Comparison of ENCODE assay signal across 19 mouse cellular contexts in genomic region chr5:112199656-112200055, GRCm38 (mm10). TPM values are rescaled to one million over a fixed set of nuclear protein-coding genes. Genes with fewer than 3 reads are reported as not detected.
"Had no signal": no experiment of that assay in that cellular context is flagged by ENCODE, and none has a peak within 500 bp of the region (broad histone marks: within the 10 kb centered on the region; RNA-seq: fewer than 3 reads in every experiment).

No protein-coding gene starts in this region.

- H3K9me3 ChIP-seq: midbrain, embryonic 13.5 days; midbrain, embryonic 15.5 days; neural tube, embryonic 12.5 days had no signal

- H3K4me2 ChIP-seq: lung, embryonic 14.5 days; midbrain, embryonic 11.5 days; midbrain, embryonic 13.5 days; midbrain, embryonic 15.5 days; neural tube, embryonic 12.5 days had no signal

- H3K4me1 ChIP-seq: midbrain, embryonic 13.5 days; midbrain, embryonic 15.5 days; neural tube, embryonic 12.5 days had no signal

- H3K9ac ChIP-seq: lung, embryonic 14.5 days; midbrain, embryonic 13.5 days; midbrain, embryonic 15.5 days; neural tube, embryonic 12.5 days had no signal

- H3K27ac ChIP-seq: macrophage; midbrain, embryonic 13.5 days; midbrain, embryonic 15.5 days; neural tube, embryonic 12.5 days had no signal

- H3K27me3 ChIP-seq: midbrain, embryonic 15.5 days; neural tube, embryonic 12.5 days had no signal

- DNase-seq: lung, adult 18-20 months; lung, embryonic 14.5 days; lung, postnatal 10 days; lung, postnatal 36 days; retina, postnatal 1 day; right cerebral cortex, adult 18-20 months; right cerebral cortex, postnatal 25 days; right cerebral cortex, postnatal 4 days; spleen, adult 18-20 months; thymus, adult 18-20 months; thymus, postnatal 14 days; thymus, postnatal 36 days had no signal

- H3K36me3 ChIP-seq: midbrain, embryonic 13.5 days; midbrain, embryonic 15.5 days; neural tube, embryonic 12.5 days had no signal

- H3K4me3 ChIP-seq: megakaryocyte, embryonic 14.5 days; midbrain, embryonic 13.5 days; midbrain, embryonic 15.5 days; neural tube, embryonic 12.5 days had no signal

- ATAC-seq: midbrain, embryonic 13.5 days; midbrain, embryonic 15.5 days had no signal

RNA-seq across cellular contexts. Expression of gene Crybb1, which starts 56.0 kb away (rescaled TPM):
- polyA plus RNA-seq: macrophage; urinary bladder, adult 2 months had no signal
